Mouse (Mus musculus): Measurements from ENCODE around the gene Myo1b. TPM values are rescaled to one million over a fixed set of nuclear protein-coding genes. Genes with fewer than 3 reads are reported as not detected.
A peak's percentile ranks its signal among the peaks of the same experiment; 100 is the strongest.

The Myo1b gene
- polyA plus RNA-seq, 1 experiment from 2014 or later, result 88.8 TPM

DNA sequence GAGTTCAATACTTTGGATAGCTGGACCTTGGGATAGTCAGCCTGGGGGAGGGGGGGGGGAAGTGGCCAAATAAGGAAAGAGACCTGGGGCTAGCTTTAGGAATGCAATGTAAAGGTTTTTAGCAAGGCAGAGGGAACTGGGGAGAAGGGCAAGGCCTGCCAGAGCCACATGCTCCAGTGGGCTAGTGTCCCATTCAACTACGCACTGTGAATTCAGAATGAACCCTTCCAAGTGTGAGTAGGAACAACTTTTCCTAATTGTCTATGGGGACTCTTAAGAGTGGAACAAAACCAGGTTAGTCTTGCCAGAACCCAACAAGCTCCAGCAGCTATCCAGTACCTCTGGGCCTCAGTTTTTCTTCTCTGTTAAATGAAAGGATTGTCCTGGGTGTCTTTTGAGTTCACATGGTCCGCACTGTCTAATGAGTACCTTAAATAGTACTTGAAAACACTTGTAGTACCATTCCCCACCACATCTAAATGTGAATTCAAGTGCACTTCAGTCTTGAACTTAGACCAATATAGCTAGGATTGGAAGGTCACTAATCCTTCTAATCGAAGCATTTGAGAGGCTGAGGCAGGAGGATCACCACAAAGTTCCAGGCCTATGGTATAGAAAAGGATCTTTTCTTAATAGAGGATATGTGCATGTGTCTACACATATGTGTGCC lies 172.0 kb downstream of the Myo1b start:
- no peak for ATAC-seq (ENCODE audit: low FRiP score, low TSS enrichment)
- 95% methylated on average over 3 of the region's 3 CpGs for WGBS

GRCm38 (mm10) chr1:51742586-51742985 lies 173.3 kb downstream of the Myo1b start:
- H3K27me3 ChIP-seq (ENCODE audit: control insufficient read depth, insufficient read depth, low read length), result no peaks in the 10 kb centered on the region
- H3K9me3 ChIP-seq (ENCODE audit: control insufficient read depth, low read length), result no peaks in the 10 kb centered on the region
- no peak for ATAC-seq (ENCODE audit: low FRiP score, low TSS enrichment)
- H3K9ac ChIP-seq (ENCODE audit: low read depth, low read length), result no peak overlapping the region
- H3K4me2 ChIP-seq (replicated peaks; ENCODE audit: low read depth, low read length), result no peak overlapping the region
- no peak overlapping the region for H3K27ac ChIP-seq (ENCODE audit: low read depth, low read length)
- 0 out of 2 replicates have a peak, but pooled peaks cover 3% of the 10 kb centered on the region for H3K4me1 ChIP-seq (ENCODE audit: control insufficient read depth, insufficient read depth, low read length)
- WGBS, result 91% methylated on average over 1 of the region's 1 CpGs
- H3K36me3 ChIP-seq (ENCODE audit: control insufficient read depth, insufficient read depth, low read length), result peaks cover 7% of the 10 kb centered on the region; the same call in 1 of the 2 replicates
- no peak overlapping the region for H3K4me3 ChIP-seq (ENCODE audit: low read length)

More for the DNA sequence above, 172.0 kb downstream of the Myo1b start:
- H3K4me3 ChIP-seq (ENCODE audit: low read length), result no peak overlapping the region
- H3K27ac ChIP-seq (ENCODE audit: low read depth, low read length), result no peak overlapping the region
- no peak overlapping the region for H3K9ac ChIP-seq (ENCODE audit: low read depth, low read length)
- H3K4me2 ChIP-seq (replicated peaks; ENCODE audit: low read depth, low read length), result no peak overlapping the region
- H3K9me3 ChIP-seq (ENCODE audit: control insufficient read depth, low read length), result no peaks in the 10 kb centered on the region
- H3K27me3 ChIP-seq (ENCODE audit: control insufficient read depth, insufficient read depth, low read length), result no peaks in the 10 kb centered on the region
- 0 out of 2 replicates have a peak, but pooled peaks cover 6% of the 10 kb centered on the region for H3K4me1 ChIP-seq (ENCODE audit: control insufficient read depth, insufficient read depth, low read length)
- peaks cover 16% of the 10 kb centered on the region; the same call in 1 of the 2 replicates for H3K36me3 ChIP-seq (ENCODE audit: control insufficient read depth, insufficient read depth, low read length)

DNA sequence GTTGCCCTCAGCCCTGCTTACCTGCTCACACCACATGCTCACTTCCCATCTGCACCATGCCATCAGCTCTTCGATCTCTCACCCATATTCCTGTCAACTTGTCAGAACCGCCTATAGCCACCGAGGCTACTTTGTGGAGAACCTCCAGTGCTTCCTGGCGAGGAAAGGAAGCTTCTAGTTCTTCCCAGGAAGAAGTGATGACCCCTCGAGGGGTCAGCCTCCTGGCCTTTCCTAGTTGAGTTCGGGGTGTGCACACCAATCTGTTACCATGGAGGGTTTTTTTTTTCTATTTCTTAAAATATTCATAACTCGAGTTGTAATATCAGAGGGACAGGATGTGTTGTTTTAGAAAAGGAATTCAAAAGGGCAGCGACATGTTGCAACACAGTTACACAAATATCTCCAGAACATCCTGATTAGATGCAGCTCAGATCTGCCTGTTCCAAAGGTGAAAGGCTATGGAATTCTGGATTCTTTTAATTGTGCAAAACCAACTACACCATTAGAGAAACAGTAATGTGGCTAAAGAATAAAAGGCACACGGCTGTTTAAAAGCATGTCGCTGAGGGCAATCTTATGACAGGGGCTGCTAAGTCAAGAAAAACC lies 175.1 kb downstream of the Myo1b start:
- no peaks in the 10 kb centered on the region for H3K4me1 ChIP-seq (ENCODE audit: control insufficient read depth, insufficient read depth, low read length)
- 85% methylated on average over 10 of the region's 10 CpGs for WGBS
- H3K4me3 ChIP-seq (ENCODE audit: low read length), result no peak overlapping the region
- no peak for ATAC-seq (ENCODE audit: low FRiP score, low TSS enrichment)
- no peaks in the 10 kb centered on the region for H3K9me3 ChIP-seq (ENCODE audit: control insufficient read depth, low read length)
- H3K4me2 ChIP-seq (replicated peaks; ENCODE audit: low read depth, low read length), result no peak overlapping the region
- no peaks in the 10 kb centered on the region for H3K27me3 ChIP-seq (ENCODE audit: control insufficient read depth, insufficient read depth, low read length)
- H3K27ac ChIP-seq (ENCODE audit: low read depth, low read length), result no peak overlapping the region
- H3K36me3 ChIP-seq (ENCODE audit: control insufficient read depth, insufficient read depth, low read length), result peaks cover 7% of the 10 kb centered on the region; the same call in 1 of the 2 replicates
- no peak overlapping the region for H3K9ac ChIP-seq (ENCODE audit: low read depth, low read length)

DNA sequence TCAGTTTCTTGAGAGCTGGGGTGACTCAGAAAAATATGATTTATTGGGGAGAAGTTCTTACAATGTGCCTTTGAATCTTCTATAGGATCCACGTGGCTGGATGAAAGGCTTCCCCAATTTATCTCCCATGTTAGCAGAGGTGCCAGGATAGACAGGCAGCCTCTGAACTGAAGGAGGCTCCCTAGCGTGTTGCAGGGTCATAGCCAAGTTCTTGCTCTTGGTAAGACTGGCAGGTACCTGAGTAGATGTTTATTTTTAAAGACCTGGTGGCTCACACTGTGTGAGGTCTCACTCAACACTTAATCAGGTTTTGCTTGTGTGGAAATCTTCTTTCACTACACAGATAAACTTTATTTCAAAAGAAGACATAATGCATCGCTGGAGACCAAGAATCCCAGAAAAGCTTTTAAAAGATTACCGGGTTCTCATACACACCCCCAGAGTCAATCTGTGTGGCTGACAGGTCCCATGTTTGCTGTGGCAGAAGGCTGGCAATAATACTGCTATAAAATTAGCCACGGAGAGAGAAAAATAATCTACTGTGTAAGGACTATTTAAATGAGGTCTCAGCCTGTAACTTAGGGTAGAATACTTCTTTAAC lies 176.5 kb downstream of the Myo1b start:
- WGBS, result 76% methylated on average over 5 of the region's 5 CpGs
- H3K4me2 ChIP-seq (replicated peaks; ENCODE audit: low read depth, low read length), result no peak overlapping the region
- no peaks in the 10 kb centered on the region for H3K4me1 ChIP-seq (ENCODE audit: control insufficient read depth, insufficient read depth, low read length)

DNA sequence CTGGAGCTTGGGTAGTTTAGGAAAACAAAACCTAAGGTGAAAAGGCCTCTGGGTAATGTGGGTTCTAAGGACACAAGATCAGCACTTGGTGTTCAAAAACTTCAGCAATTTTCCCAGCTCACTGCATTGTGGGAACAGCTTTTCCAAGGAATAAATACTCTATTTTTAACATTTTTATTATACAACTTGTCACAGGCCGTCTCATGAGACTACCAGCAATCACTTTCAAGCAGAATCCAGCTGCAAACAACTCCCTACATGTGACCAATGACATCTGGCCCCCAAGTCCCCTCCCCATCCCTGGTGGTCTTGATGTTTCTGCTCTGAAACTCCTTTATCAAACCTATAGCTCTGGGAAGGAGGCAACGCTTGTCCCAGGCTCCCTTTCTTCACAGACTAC lies 179.0 kb downstream of the Myo1b start:
- H3K9ac ChIP-seq (ENCODE audit: low read depth, low read length), result no peak overlapping the region
- no peak overlapping the region for H3K4me2 ChIP-seq (replicated peaks; ENCODE audit: low read depth, low read length)
- no peaks in the 10 kb centered on the region for H3K27me3 ChIP-seq (ENCODE audit: control insufficient read depth, insufficient read depth, low read length)
- no peak overlapping the region for H3K27ac ChIP-seq (ENCODE audit: low read depth, low read length)
- no peaks in the 10 kb centered on the region for H3K4me1 ChIP-seq (ENCODE audit: control insufficient read depth, insufficient read depth, low read length)
- H3K9me3 ChIP-seq (ENCODE audit: control insufficient read depth, low read length), result no peaks in the 10 kb centered on the region
- 45% methylated on average over 2 of the region's 2 CpGs for WGBS
- no peak overlapping the region for H3K4me3 ChIP-seq (ENCODE audit: low read length)
- no peaks in the 10 kb centered on the region for H3K36me3 ChIP-seq (ENCODE audit: control insufficient read depth, insufficient read depth, low read length)
- ATAC-seq (ENCODE audit: low FRiP score, low TSS enrichment), result peak; percentile 41; the same call in 1 of the 2 replicates

More for the DNA sequence above, 176.5 kb downstream of the Myo1b start:
- Histone ChIP-seq H3K9ac (ENCODE audit: low read depth, low read length) (no peak overlapping the region), H3K4me3 (ENCODE audit: low read length) (no peak overlapping the region), H3K27ac (ENCODE audit: low read depth, low read length) (no peak overlapping the region), H3K36me3 (ENCODE audit: control insufficient read depth, insufficient read depth, low read length) (no peaks in the 10 kb centered on the region), H3K9me3 (ENCODE audit: control insufficient read depth, low read length) (no peaks in the 10 kb centered on the region), H3K27me3 (ENCODE audit: control insufficient read depth, insufficient read depth, low read length) (no peaks in the 10 kb centered on the region)
- ATAC-seq (ENCODE audit: low FRiP score, low TSS enrichment), result no peak

- WGBS, result 77% methylated on average over 6 of the region's 6 CpGs
- H3K27ac ChIP-seq (ENCODE audit: low read depth, low read length), result no peak overlapping the region
- H3K27me3 ChIP-seq (ENCODE audit: control insufficient read depth, insufficient read depth, low read length), result no peaks in the 10 kb centered on the region
- no peak overlapping the region for H3K9ac ChIP-seq (ENCODE audit: low read depth, low read length)
- no peak overlapping the region for H3K4me2 ChIP-seq (replicated peaks; ENCODE audit: low read depth, low read length)
- no peaks in the 10 kb centered on the region for H3K9me3 ChIP-seq (ENCODE audit: control insufficient read depth, low read length)
- H3K36me3 ChIP-seq (ENCODE audit: control insufficient read depth, insufficient read depth, low read length), result no peaks in the 10 kb centered on the region
- no peak overlapping the region for H3K4me3 ChIP-seq (ENCODE audit: low read length)
- H3K4me1 ChIP-seq (ENCODE audit: control insufficient read depth, insufficient read depth, low read length), result no peaks in the 10 kb centered on the region
- no peak; the same call in 1 of the 2 replicates for ATAC-seq (ENCODE audit: low FRiP score, low TSS enrichment)
These were observed 181.2 kb downstream of the Myo1b start for GRCm38 (mm10) chr1:51734721-51735120.

DNA sequence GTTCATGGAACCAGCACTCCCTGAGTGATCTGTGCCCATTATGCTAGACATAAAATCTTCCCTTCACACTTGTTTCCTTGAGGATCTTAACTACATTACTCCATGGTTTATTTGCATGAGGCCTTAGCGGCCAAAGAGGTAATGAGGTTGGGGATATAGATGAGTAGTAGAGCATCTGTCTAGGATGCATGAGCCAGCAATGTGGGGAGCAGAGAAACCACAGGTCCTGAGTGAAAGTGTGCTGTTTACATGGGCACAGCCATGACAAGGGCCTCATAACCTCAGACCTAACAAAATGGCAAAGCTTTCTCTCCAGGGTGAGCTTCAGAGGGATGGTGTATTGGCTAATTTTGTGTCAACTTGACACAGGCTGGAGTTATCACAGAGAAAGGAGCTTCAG lies 186.5 kb downstream of the Myo1b start:
- ATAC-seq (ENCODE audit: low FRiP score, low TSS enrichment), result no peak
- no peak overlapping the region for H3K4me2 ChIP-seq (replicated peaks; ENCODE audit: low read depth, low read length)
- H3K27me3 ChIP-seq (ENCODE audit: control insufficient read depth, insufficient read depth, low read length), result no peaks in the 10 kb centered on the region
- no peak overlapping the region for H3K4me3 ChIP-seq (ENCODE audit: low read length)
- no peak overlapping the region for H3K27ac ChIP-seq (ENCODE audit: low read depth, low read length)
- no peaks in the 10 kb centered on the region for H3K36me3 ChIP-seq (ENCODE audit: control insufficient read depth, insufficient read depth, low read length)
- no peaks in the 10 kb centered on the region for H3K9me3 ChIP-seq (ENCODE audit: control insufficient read depth, low read length)
- no peak overlapping the region for H3K9ac ChIP-seq (ENCODE audit: low read depth, low read length)
- H3K4me1 ChIP-seq (ENCODE audit: control insufficient read depth, insufficient read depth, low read length), result no peaks in the 10 kb centered on the region
- WGBS, result 83% methylated on average over 1 of the region's 1 CpGs

DNA sequence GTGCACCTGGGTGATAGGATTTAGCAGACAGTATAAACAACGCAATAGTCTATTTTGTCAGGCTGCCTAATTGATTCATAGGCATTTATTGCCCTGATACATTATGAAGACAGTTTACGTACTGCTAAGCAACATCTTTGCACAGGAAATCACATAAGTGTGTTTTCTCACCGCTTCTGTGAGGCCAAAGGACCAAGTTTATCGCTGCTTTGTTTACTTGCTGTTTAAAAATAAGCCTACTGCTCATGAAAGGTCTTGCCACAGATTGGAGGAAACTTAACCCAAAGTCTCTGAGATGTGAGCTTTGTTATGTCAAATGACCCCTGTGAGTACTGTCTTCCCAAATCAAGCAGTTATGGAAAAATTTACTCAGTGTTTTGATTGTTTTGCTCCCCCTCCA lies 187.1 kb downstream of the Myo1b start:
- WGBS, result 68% methylated on average over 4 of the region's 4 CpGs
- Histone ChIP-seq H3K4me3 (ENCODE audit: low read length) (no peak overlapping the region), H3K4me1 (ENCODE audit: control insufficient read depth, insufficient read depth, low read length) (no peaks in the 10 kb centered on the region), H3K4me2 (replicated peaks; ENCODE audit: low read depth, low read length) (no peak overlapping the region), H3K27me3 (ENCODE audit: control insufficient read depth, insufficient read depth, low read length) (no peaks in the 10 kb centered on the region), H3K9ac (ENCODE audit: low read depth, low read length) (no peak overlapping the region), H3K36me3 (ENCODE audit: control insufficient read depth, insufficient read depth, low read length) (no peaks in the 10 kb centered on the region), H3K9me3 (ENCODE audit: control insufficient read depth, low read length) (no peaks in the 10 kb centered on the region), H3K27ac (ENCODE audit: low read depth, low read length) (no peak overlapping the region)
- ATAC-seq (ENCODE audit: low FRiP score, low TSS enrichment), result no peak

Data from kidney, embryonic 14.5 days (tissue).